Mouse (Mus musculus) midbrain, embryonic 12.5 days (tissue): Measurements from ENCODE around the gene Ppp2r5c. TPM values are rescaled to one million over a fixed set of nuclear protein-coding genes. Genes with fewer than 3 reads are reported as not detected.

ENCODE experiments used
- ATAC-seq: fragments of 200-750 bp; cut with Nextera tagmentation; 2 replicates; pipeline ENCODE4 v1.8.0; 2017; ENCODE audit warnings: low read depth, moderate TSS enrichment, moderate library complexity; ENCODE audit not compliant: low FRiP score
- H3K27ac ChIP-seq: fragments of 300-500 bp; sonication (generic); replicated peaks from 2 replicates; pipeline ENCODE4 v1.5.1; 2016; ENCODE audit warnings: mild to moderate bottlenecking
- H3K27me3 ChIP-seq: fragments of 300-500 bp; sonication (generic); 2 replicates; pipeline ENCODE4 v1.6.1; 2016; ENCODE audit warnings: mild to moderate bottlenecking
- H3K36me3 ChIP-seq: fragments of 300-500 bp; sonication (generic); 2 replicates; pipeline ENCODE4 v1.6.1; 2016
- H3K4me1 ChIP-seq: fragments of 300-500 bp; sonication (generic); 2 replicates; pipeline ENCODE4 v1.6.1; 2016
- H3K4me2 ChIP-seq: fragments of 300-500 bp; sonication (generic); replicated peaks from 2 replicates; pipeline ENCODE4 v1.6.1; 2016; ENCODE audit warnings: mild to moderate bottlenecking, moderate library complexity
- H3K4me3 ChIP-seq: fragments of 300-500 bp; sonication (generic); 2 replicates; pipeline ENCODE4 v1.5.1; 2016; ENCODE audit warnings: mild to moderate bottlenecking
- H3K9ac ChIP-seq: fragments of 300-500 bp; sonication (generic); replicated peaks from 2 replicates; pipeline ENCODE4 v1.6.1; 2016; ENCODE audit warnings: mild to moderate bottlenecking, moderate library complexity
- H3K9me3 ChIP-seq: fragments of 300-500 bp; sonication (generic); 2 replicates; pipeline ENCODE4 v1.6.1; 2016; ENCODE audit warnings: mild to moderate bottlenecking
- WGBS: fragments of 180-500 bp; shearing (Covaris S2); methylation state at CpG from one replicate; pipeline ENCODE4 v1.1.7; 2016; 5-methylcytosine and 5-hydroxymethylcytosine counted together
- polyA plus RNA-seq: library from polyadenylated mRNA; unstranded; fragments of >200 nt; fragmentation: Nextera tagmentation; extraction: Ambion mirVana; gene quantifications from 2 replicates; pipeline ENCODE4 v1.2.1, GENCODE M21; 2016

Gene Ppp2r5c
- polyA plus RNA-seq, 1 experiment from 2014 or later: 161 TPM

DNA sequence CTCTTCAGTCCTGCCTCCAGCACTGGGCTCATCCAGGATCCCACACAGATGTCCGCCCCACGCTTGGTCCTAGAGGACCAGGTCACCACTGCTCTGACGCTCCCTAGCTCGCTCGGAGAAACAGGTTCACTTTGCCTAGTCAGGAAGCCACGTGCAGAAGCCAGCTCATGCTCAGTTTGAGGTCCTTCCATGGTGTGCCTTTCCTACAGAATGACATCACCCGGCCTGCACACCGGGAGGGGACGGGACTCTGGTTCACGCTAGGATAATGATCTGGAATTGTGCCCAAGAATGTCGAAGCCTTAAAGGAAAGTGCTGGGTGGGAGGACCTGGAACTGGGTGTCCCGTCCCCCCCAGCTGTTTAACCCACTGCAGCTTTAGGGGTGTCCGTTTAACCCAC lies 105.2 kb downstream of the Ppp2r5c start:
- Histone ChIP-seq H3K4me3 (no peak overlapping the region), H3K4me2 (no peak overlapping the region), H3K9me3 (no peaks in the 10 kb centered on the region), H3K27ac (no peak overlapping the region), H3K4me1 (no peaks in the 10 kb centered on the region), H3K27me3 (no peaks in the 10 kb centered on the region), H3K9ac (no peak overlapping the region), H3K36me3 (peaks cover 82% of the 10 kb centered on the region)
- WGBS: 91% methylated on average over 13 of the region's 13 CpGs
- ATAC-seq: no peak

DNA sequence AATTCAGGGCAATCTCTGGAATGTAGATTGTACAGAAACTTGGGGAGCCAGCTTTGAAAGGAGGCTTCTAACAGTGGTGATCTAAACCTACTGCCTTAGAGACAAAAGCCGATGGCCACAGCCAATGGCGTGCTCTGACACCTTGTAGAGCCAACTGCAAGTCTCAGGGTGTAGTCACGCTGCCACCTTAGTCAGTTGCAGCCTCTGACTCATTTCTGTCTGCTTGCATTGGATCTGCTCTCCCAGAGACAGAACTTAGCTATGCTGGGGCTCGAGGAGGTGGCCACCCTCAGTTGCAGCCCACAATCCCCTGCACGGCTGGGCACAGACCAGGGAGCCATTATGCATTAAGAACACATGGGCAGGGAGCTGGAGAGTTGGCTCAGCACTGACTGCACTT lies 106.4 kb downstream of the Ppp2r5c start:
- ATAC-seq: no peak
- Histone ChIP-seq H3K4me3 (no peak overlapping the region), H3K36me3 (peaks cover 84% of the 10 kb centered on the region), H3K9ac (no peak overlapping the region), H3K27me3 (no peaks in the 10 kb centered on the region), H3K9me3 (no peaks in the 10 kb centered on the region), H3K4me1 (no peaks in the 10 kb centered on the region), H3K27ac (no peak overlapping the region), H3K4me2 (no peak overlapping the region)
- WGBS: 96% methylated on average over 5 of the region's 5 CpGs

DNA sequence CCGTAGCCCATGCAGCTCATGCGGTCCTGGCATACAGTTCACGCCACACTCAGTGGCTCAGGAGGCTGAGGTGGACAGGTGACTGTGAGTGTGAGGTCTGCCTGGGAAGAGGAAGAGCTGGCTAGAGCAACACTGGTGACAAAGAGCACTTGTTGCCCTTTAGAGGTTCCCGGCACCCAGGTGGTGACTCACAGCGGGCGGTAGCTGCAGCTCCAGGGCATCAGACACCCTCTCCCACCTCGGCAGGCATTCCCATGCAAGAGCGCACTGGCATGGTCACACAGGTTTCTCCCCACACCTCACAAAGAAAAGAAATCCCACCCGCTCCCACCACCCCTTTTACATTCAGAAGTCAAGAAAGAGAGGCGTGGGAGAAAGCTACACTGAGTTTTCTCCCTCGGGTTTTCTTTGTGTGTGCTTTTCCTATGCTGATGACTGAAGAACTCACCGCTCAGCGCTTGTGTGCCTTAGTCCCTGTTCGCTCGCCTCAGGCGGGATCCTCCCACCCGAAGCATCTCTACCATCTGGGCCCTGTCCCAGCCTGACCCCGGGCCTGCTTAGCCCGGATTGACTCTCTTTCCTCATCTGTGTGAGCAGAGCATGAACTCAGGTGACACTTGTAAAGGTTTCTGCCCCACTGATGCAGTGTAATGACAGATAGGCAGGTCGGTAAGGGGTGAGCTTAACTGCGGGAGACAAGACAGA lies 108.8 kb downstream of the Ppp2r5c start:
- H3K9me3 ChIP-seq: no peaks in the 10 kb centered on the region
- ATAC-seq: no peak
- H3K4me1 ChIP-seq: no peaks in the 10 kb centered on the region
- H3K27ac ChIP-seq: no peak overlapping the region
- 92% methylated on average over 21 of the region's 21 CpGs for WGBS
- H3K27me3 ChIP-seq: no peaks in the 10 kb centered on the region
- no peak overlapping the region for H3K4me2 ChIP-seq
- H3K9ac ChIP-seq: no peak overlapping the region
- peaks cover 86% of the 10 kb centered on the region for H3K36me3 ChIP-seq
- H3K4me3 ChIP-seq: no peak overlapping the region

- H3K36me3 ChIP-seq: peaks cover 93% of the 10 kb centered on the region
- H3K27me3 ChIP-seq: no peaks in the 10 kb centered on the region
- 65% methylated on average over 18 of the region's 18 CpGs for WGBS
Observed at GRCm38 (mm10) chr12:110556861-110557628, 110.1 kb downstream of the Ppp2r5c start.

GRCm38 (mm10) chr12:110558175-110558574 lies 111.3 kb downstream of the Ppp2r5c start:
- 98% methylated on average over 7 of the region's 7 CpGs for WGBS
- H3K27me3 ChIP-seq: no peaks in the 10 kb centered on the region
- no peak overlapping the region for H3K4me2 ChIP-seq
- no peaks in the 10 kb centered on the region for H3K9me3 ChIP-seq
- H3K4me3 ChIP-seq: no peak overlapping the region
- H3K4me1 ChIP-seq: no peaks in the 10 kb centered on the region
- no peak for ATAC-seq
- peaks cover 91% of the 10 kb centered on the region for H3K36me3 ChIP-seq
- no peak overlapping the region for H3K9ac ChIP-seq
- H3K27ac ChIP-seq: no peak overlapping the region

More at GRCm38 (mm10) chr12:110556861-110557628, 110.1 kb downstream of the Ppp2r5c start:
- Histone ChIP-seq H3K27ac (no peak overlapping the region), H3K9me3 (no peaks in the 10 kb centered on the region), H3K4me2 (no peak overlapping the region), H3K9ac (no peak overlapping the region), H3K4me1 (no peaks in the 10 kb centered on the region), H3K4me3 (no peak overlapping the region)
- no peak for ATAC-seq

DNA sequence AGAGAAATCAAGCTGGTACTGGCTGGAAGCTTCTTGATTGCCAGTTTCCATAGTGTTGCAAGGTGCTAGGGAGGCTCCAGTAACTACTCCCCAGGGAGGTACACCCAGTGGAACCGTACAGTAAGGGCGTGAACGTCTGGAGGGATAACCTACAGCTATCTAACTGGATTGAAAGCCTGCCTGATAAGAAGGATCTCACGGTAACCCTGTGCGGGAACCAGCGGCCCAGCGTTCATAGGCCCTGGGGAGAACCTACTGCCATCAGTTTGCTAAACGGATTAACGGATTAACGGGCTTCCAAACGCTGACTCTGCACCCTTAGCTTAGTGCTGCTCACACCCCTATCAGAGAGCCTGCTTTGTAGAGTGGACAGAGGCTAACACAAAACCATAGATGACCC lies 116.5 kb downstream of the Ppp2r5c start:
- peaks cover 92% of the 10 kb centered on the region for H3K36me3 ChIP-seq
- WGBS: 64% methylated on average over 11 of the region's 11 CpGs

DNA sequence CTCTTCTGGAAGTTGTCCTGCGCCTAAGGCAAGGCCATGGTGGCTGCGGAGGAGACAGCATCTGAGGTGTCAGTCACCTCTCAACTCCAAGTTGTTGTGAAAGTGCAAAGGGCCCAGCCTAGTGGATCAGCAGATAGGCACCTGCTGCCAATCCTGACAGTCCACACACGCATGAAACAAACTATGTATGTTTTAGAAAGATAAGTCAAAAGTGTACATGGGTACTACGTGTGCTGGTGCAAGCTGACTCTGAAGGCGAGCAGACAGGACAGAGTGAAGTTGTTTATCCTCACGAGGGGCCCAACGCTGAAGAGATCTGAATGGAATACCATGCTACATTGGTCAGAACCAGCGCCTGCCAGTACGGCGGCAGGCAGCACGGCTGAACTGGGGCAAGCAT lies 117.9 kb downstream of the Ppp2r5c start:
- 94% methylated on average over 11 of the region's 11 CpGs for WGBS

More for the DNA sequence above, 116.5 kb downstream of the Ppp2r5c start:
- ATAC-seq: no peak
- H3K9me3 ChIP-seq: no peaks in the 10 kb centered on the region
- no peak overlapping the region for H3K4me3 ChIP-seq
- no peak overlapping the region for H3K9ac ChIP-seq
- H3K4me1 ChIP-seq: no peaks in the 10 kb centered on the region
- H3K4me2 ChIP-seq: no peak overlapping the region
- no peak overlapping the region for H3K27ac ChIP-seq
- no peaks in the 10 kb centered on the region for H3K27me3 ChIP-seq

DNA sequence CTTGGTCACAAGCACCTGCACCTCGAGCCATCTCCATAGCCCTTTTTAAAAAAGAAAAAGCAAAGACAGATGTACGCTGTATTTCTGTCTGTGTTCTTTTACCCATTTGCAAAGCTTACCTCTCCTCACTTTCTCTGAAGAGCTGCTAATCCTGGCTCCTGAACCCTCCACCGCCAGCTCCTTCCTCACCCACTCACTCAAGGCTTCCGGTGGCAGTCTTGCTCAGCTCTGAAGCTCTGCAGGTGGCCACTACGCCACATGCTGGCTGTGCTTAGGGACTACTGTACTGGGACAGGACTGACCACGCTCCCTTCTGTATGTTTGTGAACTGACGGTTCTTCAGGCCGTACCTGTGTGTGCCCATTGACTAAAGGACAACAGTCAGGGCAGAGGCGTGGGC lies 119.4 kb downstream of the Ppp2r5c start:
- no peaks in the 10 kb centered on the region for H3K9me3 ChIP-seq
- no peak overlapping the region for H3K4me2 ChIP-seq
- no peak overlapping the region for H3K27ac ChIP-seq
- no peak overlapping the region for H3K4me3 ChIP-seq
- H3K4me1 ChIP-seq: no peaks in the 10 kb centered on the region
- H3K36me3 ChIP-seq: peaks cover 89% of the 10 kb centered on the region
- no peak overlapping the region for H3K9ac ChIP-seq
- ATAC-seq: no peak
- H3K27me3 ChIP-seq: no peaks in the 10 kb centered on the region
- WGBS: 92% methylated on average over 9 of the region's 9 CpGs

More for the DNA sequence above, 117.9 kb downstream of the Ppp2r5c start:
- H3K9me3 ChIP-seq: no peaks in the 10 kb centered on the region
- no peak overlapping the region for H3K4me3 ChIP-seq
- no peak overlapping the region for H3K4me2 ChIP-seq
- H3K27ac ChIP-seq: no peak overlapping the region
- no peaks in the 10 kb centered on the region for H3K4me1 ChIP-seq
- ATAC-seq: no peak
- H3K9ac ChIP-seq: no peak overlapping the region
- H3K27me3 ChIP-seq: no peaks in the 10 kb centered on the region
- H3K36me3 ChIP-seq: peaks cover 90% of the 10 kb centered on the region

DNA sequence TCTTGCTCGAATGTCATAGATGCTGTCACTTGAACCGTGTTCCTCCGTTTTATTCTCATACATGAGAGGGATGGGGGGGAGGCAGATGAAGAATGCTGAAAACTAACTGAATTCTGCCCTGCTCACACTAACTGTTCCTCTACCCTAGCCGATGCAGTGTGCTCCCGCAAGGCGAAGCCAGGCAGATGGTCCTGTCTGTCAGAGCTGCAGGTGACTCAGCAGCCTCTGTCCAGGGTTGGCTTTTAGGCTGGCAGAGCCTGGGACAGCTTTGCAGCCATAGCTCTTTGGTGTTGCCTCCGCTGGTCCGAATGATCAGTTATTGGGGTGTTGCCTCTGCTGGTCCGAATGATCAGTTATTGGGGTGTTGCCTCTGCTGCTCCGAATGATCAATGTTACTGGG lies 124.1 kb downstream of the Ppp2r5c start:
- Histone ChIP-seq H3K27ac (no peak overlapping the region), H3K36me3 (peaks cover 54% of the 10 kb centered on the region), H3K9me3 (no peaks in the 10 kb centered on the region), H3K9ac (no peak overlapping the region), H3K27me3 (no peaks in the 10 kb centered on the region), H3K4me1 (no peaks in the 10 kb centered on the region), H3K4me2 (no peak overlapping the region), H3K4me3 (no peak overlapping the region)
- WGBS: 96% methylated on average over 10 of the region's 10 CpGs
- ATAC-seq: no peak

DNA sequence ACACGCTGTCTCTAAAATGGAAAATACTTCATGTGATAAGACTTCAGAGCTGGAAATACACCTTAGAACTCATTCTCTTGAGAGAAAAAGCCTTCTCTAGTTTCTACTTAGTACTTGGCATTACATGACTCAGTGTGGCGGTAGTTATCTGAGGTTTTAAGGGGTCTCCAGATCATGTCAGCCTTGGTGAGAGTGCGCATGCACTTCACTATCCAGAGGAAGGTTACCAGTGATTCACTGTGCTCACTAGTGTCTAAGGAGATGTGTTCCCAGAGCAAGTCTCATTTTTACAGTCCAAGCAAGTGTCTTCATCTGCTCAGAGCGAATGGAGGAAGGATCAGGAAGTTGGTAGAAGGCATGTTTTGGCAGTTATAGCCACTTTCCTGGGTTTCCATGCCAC lies 125.4 kb downstream of the Ppp2r5c start:
- Histone ChIP-seq H3K4me2 (no peak overlapping the region), H3K4me3 (no peak overlapping the region), H3K27ac (no peak overlapping the region), H3K9ac (no peak overlapping the region), H3K4me1 (no peaks in the 10 kb centered on the region), H3K9me3 (no peaks in the 10 kb centered on the region), H3K36me3 (peaks cover 41% of the 10 kb centered on the region), H3K27me3 (no peaks in the 10 kb centered on the region)
- WGBS: 96% methylated on average over 4 of the region's 4 CpGs
- ATAC-seq: no peak

DNA sequence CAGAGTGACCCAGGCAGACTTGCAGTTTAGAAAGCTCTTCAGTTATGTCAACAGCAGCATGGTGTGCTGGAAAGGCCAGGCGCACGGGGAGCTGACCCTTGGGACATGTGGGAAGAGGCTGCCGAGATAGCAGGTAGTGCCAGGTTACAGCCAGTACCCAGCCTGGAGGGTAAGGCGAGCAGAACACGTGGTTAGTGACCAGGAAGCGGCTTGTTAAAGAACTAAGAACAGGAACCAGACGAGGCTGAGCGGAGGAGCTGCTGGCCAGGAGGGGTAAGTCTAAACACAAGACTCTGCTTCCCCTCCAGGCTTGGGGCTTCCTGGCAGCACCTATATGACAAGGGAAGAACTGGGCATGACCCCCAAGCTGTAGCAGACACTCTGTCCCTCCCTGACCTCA lies 126.7 kb downstream of the Ppp2r5c start:
- Histone ChIP-seq H3K4me1 (no peaks in the 10 kb centered on the region), H3K27ac (no peak overlapping the region), H3K27me3 (no peaks in the 10 kb centered on the region), H3K4me2 (no peak overlapping the region), H3K4me3 (no peak overlapping the region), H3K9me3 (no peaks in the 10 kb centered on the region), H3K36me3 (peaks cover 28% of the 10 kb centered on the region), H3K9ac (no peak overlapping the region)
- 90% methylated on average over 8 of the region's 8 CpGs for WGBS
- ATAC-seq: no peak

DNA sequence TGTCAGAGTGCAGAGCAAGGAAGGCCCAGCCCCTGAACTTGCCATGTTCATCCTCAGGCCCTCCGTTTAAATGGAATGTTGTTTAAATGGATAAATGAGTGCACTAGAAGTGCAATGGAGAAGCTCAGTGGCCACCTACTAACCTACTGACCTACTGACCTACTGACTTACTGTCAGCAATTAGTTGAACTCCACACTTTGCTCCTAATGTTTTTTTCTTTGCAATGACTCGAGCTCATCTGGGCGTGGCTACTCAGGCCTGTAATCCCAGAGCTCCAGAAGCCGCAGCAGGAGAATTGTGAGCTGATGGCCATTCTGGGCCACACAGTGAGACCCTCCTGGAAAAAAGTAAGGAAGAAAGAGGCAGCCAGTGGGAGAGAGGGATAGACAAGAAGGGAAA lies 129.0 kb downstream of the Ppp2r5c start:
- no peak overlapping the region for H3K4me2 ChIP-seq
- no peak overlapping the region for H3K4me3 ChIP-seq
- no peaks in the 10 kb centered on the region for H3K27me3 ChIP-seq
- peaks cover 18% of the 10 kb centered on the region for H3K36me3 ChIP-seq
- H3K4me1 ChIP-seq: no peaks in the 10 kb centered on the region
- no peak overlapping the region for H3K9ac ChIP-seq
- H3K27ac ChIP-seq: no peak overlapping the region
- no peaks in the 10 kb centered on the region for H3K9me3 ChIP-seq
- no peak for ATAC-seq
- 68% methylated on average over 4 of the region's 4 CpGs for WGBS
